Mouse (Mus musculus): Measurements from ENCODE around the gene Ephb3.

Gene Ephb3

DNA sequence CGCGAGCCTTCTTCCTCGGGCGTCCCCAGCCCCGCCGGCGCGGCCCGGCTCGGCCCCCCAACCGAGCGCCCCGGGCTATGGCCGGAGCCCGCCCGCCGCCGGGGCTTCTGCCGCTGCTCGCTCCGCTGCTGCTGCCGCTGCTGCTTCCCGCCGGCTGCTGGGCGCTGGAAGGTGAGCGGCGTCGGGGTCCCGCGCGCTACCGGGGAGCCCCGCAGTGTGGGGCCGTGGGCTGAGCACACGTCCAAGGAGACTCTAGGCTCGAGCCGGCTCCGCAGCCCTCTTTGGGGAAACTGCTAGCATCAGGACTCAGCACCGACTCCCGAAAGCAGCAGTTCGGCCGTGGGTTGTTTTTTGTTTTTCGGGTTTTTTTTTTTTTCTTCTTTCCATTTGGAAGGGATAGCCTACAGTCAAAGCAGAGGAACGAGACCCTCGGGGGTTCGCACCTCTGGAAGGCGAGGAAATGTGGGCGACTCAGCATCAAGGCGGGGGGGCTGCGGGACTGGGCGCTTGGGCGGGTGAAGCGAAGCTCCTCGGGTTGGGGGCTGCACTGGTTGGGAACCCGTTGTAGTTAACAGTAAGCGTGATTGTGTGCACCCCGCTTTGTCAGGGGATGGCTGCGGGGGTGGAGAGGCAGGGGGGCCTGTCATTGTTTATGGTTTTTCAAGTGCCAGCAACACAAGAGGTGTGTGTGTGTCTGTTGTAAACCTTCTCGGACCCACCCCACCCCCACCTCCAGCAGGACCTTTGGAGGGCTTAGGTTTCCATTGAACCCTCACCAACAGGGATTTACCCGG lies 735 bp downstream of the Ephb3 start:
- DNase-seq (ENCODE audit: low spot score in 2 of 2): no peak

DNA sequence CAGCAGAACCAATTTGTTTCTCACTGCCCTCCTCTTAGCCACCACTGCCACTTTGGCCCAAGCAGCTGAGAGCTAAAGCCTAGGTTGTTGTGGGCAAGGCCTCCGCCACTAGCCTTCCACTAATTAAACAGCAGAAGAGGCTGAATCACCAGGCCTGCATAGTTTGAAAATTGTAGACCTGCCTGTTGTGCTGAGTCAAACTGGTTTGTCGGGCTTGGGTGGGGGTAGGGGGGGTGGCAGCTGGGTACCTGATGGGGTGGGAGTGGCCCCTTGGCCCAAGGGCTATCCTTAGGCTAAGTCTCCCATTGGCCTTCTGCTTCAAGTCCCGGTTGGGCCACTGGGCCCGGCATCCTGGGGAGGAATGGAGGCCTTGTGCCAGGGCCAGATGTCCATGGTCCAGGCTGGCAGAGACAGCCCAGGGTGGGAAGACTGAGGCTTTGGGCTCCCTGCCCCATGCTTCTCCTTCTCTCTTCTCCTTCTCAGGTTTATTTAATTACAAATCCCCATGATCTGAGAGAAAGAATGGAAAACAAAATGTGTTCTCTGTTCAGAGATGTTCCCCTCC lies 3.5 kb downstream of the Ephb3 start:
- DNase-seq (ENCODE audit: low spot score in 2 of 2): no peak

DNA sequence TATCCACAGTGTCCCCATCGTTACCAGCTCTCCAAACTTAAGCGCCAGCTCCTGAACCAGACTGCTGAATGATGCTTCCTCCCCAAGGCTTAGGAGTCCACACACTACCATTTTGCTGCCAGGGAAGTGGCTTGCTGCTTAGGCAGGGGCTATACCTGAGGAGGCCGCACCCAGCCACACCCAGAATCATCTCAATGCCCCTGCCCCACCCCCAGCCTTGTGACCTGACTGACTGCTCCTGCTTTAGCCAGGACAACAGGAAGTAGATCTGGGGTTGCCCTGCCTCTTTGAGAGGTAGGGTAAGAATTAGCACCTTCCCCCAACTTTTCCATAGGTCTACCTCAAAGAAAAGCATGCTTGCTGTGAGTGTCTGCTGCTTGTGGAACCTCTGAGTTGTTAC lies 4.7 kb downstream of the Ephb3 start:
- DNase-seq (ENCODE audit: low spot score in 2 of 2): no peak

DNA sequence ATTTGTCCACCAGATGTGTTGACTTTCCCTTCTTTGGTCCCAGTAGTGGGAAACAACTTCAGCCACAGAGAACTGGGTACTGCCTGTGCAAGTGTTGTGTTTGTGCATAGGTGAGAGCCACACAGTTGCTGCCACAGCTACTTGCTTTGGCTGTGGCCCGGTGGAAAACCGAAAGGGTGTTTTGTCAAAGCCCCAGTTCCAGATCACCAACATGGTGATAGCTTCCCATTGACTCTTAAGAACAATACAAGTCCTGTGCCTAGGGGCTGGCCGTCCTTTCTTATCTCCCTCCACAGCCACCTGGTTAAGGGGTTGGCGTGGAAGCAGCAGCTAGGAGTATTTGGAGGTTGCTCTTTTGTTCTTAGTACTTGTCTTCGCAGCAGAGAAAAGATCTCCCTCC lies 5.6 kb downstream of the Ephb3 start:
- DNase-seq (ENCODE audit: low spot score in 2 of 2): no peak

DNA sequence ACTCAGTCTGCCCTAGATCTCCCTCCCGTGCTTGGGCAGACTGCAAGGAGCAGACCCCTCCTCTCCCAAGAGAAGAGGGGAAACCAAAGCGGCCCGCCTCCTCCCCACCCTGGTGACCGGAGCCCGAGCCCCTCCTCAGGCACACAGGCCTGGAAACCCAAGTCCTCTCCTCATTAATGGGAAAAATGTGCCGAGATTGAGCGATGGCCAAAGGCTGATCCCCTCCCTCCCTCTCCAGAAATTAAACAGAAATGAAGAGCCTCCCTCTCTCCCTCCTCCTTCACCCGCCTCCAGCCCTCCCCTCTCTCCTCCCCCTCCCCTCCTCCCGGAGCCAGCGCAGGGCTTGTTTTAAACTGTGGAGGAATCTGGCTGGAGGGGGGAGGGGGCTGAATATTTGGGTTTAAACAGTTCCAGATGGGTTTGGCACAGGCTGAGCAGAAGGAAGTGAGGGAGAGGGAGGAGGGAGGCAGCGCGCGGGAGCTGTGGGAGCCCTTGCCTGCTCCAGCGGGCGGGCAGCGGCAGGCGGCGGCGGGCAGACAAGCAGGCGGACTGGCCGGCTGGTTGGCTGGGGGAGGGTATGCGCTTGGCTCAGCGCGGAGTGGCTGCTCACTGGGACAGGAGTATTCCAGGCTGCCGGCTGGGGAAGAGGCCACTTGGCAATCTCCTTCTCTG lies 6.2 kb downstream of the Ephb3 start:
- DNase-seq (ENCODE audit: low spot score in 2 of 2): peak; percentile 65

DNA sequence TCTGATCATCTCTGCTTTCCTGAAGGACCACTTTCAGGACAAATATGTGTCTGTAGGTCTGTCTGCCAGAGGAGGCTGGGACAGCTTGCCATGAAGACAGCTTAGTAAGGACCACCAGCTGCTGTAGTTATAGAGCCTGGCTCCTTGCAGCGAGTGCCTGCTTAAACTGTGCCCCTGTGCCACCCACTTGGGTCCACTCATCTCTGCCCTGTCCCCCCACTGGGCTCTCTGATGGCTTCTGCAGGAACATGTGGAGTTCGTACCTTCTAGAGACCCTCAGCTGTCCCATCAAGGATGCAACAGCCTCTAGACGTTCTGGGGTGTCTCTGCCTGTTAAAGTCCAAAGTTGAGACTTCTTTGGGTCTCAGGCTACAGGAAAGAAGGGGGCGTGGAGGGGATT lies 6.9 kb downstream of the Ephb3 start:
- no peak for DNase-seq (ENCODE audit: low spot score in 2 of 2)

DNA sequence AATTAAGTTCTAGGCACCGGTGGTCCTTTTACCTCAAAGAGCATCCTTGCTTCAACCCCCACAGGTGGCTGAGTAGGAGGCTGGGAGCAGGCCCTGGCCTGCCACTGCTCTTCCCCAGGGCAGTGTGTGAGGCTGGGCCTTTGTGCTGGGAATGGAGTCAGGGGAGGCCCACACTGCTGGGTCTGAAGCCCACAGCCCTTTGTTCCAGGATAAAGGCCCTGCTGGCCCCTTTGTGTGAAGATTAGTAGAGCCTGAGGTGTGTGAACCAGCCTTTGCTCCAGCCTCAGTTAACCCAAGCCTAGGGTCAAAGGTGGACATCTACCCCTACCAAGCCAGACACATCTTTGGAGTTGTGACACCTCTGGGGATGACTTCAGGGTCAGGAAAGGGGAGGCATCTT lies 7.8 kb downstream of the Ephb3 start:
- no peak for DNase-seq (ENCODE audit: low spot score in 2 of 2)

DNA sequence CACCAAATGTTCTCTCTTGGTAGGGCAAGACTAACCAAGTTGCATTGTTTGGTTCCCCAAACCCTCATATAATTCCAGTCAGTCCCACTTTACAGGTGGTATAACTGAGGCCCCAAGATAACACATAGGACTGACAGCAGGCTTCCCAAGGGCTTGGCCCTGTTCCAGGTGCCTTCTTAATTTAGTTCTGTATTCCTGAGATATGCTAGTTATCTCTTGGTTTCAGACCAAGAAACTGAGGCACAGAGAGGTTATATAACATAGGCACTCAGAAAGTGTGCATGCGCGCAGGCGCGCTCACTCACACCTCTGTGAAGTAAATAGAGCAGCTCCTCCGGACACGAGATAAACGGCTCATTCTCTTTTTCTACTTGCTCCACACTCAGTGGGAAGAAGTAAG lies 9.4 kb downstream of the Ephb3 start:
- DNase-seq (ENCODE audit: low spot score in 2 of 2): no peak

DNA sequence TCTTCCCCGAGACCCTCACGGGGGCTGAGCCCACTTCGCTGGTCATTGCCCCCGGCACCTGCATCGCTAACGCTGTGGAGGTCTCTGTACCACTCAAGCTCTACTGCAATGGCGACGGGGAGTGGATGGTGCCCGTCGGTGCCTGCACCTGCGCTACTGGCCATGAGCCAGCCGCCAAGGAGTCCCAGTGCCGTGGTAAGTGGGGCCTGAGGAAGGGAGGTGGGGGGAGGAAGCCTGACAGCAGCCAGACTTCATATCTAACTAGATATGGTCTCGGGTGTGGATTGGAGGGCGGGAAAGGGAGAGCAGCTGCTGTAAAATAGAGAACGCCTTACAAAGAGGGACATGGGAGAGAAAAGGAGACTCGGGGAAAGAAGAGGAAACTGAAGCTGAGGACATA lies 10.2 kb downstream of the Ephb3 start:
- no peak for DNase-seq (ENCODE audit: low spot score in 2 of 2)

DNA sequence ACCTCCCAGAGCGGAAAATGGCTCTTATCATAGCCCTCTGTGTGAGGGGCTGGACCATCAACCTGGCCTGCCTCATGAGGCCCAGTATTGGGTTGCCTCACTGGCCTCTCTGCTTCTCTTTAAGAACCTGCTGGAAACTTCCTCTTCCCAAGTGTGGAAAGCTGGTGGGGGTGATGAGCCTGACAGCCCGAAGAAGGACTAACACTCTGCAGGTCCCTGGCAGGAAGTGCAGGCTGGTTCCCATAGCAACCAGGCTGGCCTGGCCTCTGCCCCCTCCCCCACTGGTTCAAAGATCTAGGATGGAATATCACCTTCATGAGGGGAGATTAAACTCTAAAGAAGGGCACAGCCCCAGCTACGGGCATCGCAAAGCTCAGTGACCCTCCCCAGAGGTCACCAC lies 11.5 kb downstream of the Ephb3 start:
- no peak for DNase-seq (ENCODE audit: low spot score in 2 of 2)

DNA sequence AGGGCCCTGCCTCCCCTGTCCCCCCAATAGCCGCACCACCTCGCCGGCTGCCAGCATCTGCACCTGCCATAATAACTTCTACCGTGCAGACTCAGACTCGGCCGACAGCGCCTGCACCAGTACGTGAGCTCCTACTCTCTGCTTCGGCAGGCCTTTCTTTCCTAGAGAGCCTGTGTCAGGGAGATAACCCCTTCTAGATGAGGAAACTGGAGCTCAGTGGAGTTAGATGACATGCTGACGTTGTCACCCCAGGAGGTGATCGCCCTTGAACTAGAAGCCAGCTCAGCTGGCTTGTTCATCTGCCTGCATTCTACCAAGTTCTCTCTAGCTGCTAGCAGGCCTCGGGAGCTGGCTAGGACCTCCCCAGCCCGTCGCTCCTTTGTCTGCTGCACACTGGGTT lies 12.7 kb downstream of the Ephb3 start:
- DNase-seq (ENCODE audit: low spot score in 2 of 2): no peak

DNA sequence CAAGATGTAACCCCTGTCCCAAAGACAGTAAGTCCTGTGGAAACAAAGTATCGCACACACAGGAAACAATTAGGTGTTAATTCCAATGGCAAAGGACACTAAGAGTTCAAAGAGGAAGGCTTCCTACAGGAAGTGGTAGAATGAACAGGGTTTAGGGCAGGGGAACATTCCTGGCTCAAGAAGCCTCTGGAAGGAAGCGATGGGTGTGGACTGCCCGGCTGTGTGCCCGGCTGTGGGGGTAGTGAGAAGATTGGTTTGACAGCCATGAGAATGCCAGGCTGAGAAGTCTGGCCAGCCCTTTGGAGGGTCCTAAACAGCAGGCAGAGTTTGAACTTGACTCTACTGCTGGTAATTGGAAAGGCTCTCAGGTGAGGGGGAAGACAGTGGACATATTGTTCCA lies 15.1 kb downstream of the Ephb3 start:
- DNase-seq (ENCODE audit: low spot score in 2 of 2): no peak

DNA sequence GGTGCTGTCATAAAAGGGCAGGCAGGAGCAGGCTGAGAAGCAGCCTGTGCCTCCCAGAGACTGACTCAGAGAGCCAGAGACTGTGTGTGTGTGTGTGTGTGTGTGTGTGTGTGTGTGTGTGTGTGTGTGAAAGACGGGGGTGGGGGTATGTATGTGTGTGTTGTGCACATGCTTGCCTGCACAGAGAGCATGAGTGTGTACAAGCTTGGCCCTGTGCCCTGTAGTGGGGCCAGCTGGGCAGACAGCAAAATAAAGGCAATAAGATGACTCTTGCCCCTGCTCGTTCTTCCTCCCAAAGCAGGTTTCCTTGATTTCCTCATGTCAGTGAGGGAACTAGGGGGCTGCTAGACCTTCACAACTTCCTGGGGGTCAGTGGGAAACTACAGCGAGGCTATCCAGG lies 18.5 kb downstream of the Ephb3 start:
- DNase-seq (ENCODE audit: low spot score in 2 of 2): no peak

DNA sequence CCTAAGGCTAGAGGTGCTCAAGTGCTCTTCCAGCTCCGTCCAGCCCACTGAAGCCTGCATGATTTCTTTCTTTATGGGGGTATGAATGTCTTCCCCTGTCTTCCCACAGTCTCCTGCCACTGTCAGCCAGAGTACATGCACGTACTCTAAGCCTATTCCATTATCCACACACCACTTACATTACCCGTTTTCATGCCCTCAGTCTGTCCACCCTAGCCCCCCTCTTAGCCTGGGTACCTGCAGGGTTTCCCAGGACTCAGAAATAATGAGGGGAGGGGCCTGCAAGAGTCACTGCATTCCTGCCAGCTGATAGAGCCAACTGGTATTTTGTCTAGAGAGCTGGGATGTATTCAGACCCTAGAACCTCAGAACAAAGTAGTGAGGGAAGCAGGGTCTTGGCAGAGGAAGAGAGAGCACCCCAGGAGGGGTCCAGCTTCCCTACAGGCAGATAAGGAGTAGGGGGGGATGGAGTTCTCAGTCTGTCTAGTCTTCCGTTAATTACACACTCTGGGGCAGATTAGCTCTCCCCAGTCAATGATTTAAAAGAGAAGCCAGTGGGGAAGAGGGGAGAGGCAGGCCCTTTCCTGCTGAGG lies 20.2 kb downstream of the Ephb3 start:
- DNase-seq (ENCODE audit: low spot score in 2 of 2): no peak

DNA sequence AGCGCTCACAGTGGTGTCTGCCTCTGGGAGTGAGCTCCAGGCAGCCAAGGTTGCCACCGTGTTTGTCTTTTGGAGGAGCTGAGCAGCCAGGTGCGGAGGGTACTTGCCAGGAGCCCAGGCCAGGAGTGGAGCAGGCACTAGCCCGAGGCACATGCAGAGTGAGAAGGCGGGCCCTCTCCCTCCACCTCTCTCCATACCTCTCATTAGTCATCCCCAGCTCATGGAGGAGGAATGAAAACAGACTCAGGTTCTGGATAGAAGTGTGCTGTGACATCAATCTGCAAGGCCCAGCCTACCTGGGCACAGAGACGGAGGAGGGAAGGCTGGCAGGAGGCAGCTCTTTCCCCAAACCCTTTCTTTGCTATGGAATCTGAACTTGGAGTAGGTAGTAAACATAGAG lies 22.1 kb downstream of the Ephb3 start:
- DNase-seq (ENCODE audit: low spot score in 2 of 2): no peak

DNA sequence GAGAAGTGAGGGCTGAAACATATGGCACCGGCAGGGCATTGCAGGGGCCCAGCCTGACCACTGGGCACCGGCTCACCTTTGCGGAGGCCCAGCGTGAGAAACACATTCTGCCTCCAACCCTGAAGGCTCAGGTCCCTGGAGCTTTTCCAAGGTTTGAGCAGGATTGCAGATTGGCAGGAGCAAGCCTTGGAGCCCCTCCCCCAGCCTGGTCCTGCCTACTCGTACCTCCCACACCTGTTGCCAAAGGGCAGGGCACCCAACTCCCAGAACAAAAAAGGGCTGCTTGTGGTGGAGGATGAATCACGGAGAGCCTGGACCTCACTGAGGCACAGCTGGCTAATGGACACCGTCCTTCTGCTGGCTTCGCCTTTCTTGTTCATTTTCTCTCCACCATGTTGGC lies 30.6 kb downstream of the Ephb3 start:
- no peak for DNase-seq (ENCODE audit: low spot score in 2 of 2)

DNA sequence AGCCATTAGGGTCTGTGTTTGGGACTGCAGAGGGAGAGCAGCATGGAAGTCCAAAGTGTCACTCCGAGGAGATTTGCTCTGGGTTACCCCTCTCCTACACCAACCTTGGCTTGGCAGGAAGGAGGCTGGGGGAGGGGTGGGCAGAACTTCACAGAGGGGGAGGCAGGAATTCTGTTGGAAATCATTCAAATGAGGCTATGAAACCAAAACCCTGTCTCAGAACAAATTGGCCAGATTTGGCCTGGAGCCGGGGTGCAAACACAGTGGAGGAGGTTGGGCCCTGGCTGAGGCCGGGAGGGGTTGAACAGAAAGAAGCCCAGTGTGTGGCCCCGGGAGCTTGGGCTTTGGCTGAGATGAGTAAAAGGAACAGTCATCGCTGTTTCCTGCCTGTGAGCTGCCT lies 34.2 kb downstream of the Ephb3 start:
- DNase-seq (ENCODE audit: low spot score in 2 of 2): no peak

DNA sequence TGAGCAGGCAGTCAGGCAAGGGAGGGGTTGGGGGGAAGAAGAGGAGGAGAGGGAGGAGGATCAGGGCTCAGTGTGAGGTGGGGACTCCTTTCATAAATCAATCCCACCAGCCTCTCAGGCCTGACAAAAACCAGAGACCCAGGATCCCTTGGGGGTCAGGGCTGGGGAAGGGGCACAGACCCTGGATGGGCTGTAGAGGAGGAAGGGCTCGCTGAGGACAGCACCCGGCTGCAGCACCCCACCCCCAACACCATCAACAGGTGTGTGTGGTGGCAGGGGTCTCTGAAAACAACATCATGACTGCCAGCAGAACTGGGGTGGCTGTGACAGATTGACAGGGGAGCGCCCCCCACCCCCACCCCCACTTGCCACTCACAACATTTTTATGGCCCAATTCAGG lies 36.0 kb downstream of the Ephb3 start:
- no peak for DNase-seq (ENCODE audit: low spot score in 2 of 2)

DNA sequence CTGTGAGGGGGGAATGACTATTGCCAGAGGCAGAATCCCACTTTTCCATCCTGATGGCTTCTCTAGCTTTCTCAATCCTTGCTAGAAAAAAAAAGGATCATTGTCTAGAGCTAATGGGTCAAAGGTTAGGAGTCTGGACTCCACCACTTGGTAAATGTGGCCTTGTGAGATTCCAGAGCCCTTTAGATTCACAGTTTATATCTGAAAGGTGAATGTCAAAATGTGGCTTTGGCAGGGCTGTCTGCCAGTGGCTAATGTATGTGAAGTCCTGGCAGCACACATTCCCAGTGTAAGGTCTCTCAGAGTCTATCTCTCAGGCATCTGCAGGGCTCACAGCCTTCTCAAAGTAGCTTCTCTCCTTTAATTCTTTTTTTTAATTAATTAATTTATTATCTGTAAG lies 36.5 kb downstream of the Ephb3 start:
- DNase-seq (ENCODE audit: low spot score in 2 of 2): no peak

DNA sequence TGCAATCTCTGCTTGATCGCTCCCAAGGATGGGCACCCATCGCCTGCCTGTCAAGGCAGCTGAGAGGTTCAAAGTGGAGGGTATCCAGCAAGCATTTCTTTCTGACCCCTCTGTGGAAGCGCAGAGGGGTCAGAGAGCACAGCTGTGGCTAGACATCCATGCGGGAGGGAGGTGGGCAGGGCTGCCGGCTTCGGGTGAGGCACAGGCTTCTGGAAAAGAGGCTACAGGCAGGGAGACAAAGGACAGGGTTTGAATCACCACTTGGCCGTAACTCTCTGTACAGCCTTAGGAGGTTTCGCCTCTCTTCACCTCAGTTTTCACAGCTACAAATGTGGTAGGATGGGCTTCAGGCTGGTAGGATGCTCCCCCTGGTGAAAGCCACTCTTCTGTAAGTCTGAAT lies 38.4 kb downstream of the Ephb3 start:
- no peak for DNase-seq (ENCODE audit: low spot score in 2 of 2)

DNA sequence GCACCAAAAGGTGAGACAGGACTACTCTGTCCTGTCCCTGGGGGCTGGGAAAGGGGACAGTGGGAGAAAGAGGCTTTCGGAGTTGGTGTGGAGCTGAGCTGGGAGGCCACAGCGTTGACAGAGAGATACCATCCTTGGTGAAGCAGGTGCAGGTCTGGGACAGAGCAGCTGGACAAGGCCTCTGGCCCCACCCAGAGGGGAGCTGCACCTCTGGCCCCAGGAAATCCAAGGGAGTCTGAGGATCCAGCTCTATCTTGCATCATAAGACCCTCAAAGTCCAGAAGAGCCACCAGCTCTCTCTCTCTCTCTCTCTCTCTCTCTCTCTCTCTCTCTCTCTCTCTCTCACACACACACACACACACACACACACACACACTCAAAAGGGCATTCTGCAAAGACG lies 40.2 kb downstream of the Ephb3 start:
- no peak for DNase-seq (ENCODE audit: low spot score in 2 of 2)

DNA sequence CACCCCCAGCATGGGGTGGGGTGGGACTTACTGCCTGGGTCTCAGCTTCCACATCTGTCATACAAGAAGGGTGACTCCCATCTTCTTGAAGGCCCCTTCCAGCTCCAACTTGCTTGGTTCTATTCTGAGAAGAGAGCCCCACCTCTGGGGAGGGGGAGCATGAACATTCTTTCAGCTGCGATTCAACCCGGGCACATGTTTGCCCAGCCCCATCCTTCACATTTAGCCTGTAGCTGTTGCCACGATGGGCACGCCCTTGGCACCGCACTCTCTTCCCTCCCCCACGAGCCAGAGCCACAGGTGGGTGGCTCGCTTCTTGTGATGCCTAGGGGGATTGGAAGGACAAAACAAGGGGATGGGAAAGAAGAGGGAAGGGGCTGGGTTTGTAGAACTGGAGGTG lies 40.8 kb downstream of the Ephb3 start:
- DNase-seq (ENCODE audit: low spot score in 2 of 2): no peak

DNA sequence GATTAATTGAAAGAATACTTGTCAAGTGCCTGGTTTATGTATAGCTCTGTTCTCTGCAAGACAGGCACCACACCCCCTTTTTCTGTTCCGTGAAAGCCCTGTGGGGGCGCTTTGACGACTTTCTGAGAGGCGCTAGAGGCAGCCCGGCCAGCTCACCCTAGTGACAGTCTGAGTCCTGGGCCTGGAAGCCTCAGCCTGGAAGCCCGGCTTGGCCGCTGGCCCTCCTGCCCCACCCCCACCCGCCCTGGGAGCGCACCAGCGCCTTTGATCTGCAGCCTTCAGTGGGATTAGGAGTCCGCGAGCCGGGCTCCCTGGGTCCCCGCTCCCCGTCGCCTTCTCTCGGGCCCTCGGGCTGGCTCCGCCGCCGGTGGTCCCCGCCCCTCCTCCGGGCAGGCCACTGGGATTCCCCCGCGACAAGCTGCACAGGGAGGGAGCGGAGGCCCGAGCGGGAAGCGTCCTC lies 41.4 kb downstream of the Ephb3 start:
- peak; percentile 63 to 74 for DNase-seq (ENCODE audit: low spot score in 2 of 2)

All from frontal cortex, postnatal 25 days (tissue).